32 mouse cellular contexts compared by ENCODE assay signal in genomic region chr10:85338733-85339132, GRCm38 (mm10). TPM values are rescaled to one million over a fixed set of nuclear protein-coding genes. Genes with fewer than 3 reads are reported as not detected.
DNase-seq lines count a peak whose midpoint lies in the region; ATAC-seq and TF ChIP-seq lines count a peak whose summit lies in the region.
"Had no signal": no experiment of that assay in that cellular context is flagged by ENCODE, and none has a peak within 500 bp of the region (broad histone marks: within the 10 kb centered on the region; RNA-seq: fewer than 3 reads in every experiment).

No protein-coding gene starts in this region.

- 64% methylated on average over 12 of the region's 12 CpGs for WGBS in lung, postnatal 0 days

- H3K27ac ChIP-seq in lung, postnatal 0 days (ENCODE audit: low read length) = no peak overlapping the region
- H3K27ac ChIP-seq: embryonic facial prominence, embryonic 13.5 days; gastrocnemius, adult 2 months; heart, embryonic 13.5 days; hindbrain, embryonic 10.5 days; hindbrain, embryonic 15.5 days; kidney, postnatal 0 days; liver, embryonic 15.5 days; midbrain, embryonic 12.5 days; neural tube, embryonic 13.5 days had no signal

- H3K36me3 ChIP-seq in lung, postnatal 0 days (ENCODE audit: insufficient read depth, low read length) = no peaks in the 10 kb centered on the region
- H3K36me3 ChIP-seq: embryonic facial prominence, embryonic 13.5 days; heart, embryonic 13.5 days; hindbrain, embryonic 10.5 days; hindbrain, embryonic 15.5 days; liver, embryonic 15.5 days; midbrain, embryonic 12.5 days; neural tube, embryonic 13.5 days had no signal

- TF ChIP-seq EP300 in lung, postnatal 0 days (IDR thresholded peaks at IDR 0.05) = no peak

- no peak for TF ChIP-seq CTCF in lung, postnatal 0 days (IDR thresholded peaks at IDR 0.05)

- H3K9ac ChIP-seq in lung, postnatal 0 days (replicated peaks; ENCODE audit: low read depth) = no peak overlapping the region
- H3K9ac ChIP-seq: embryonic facial prominence, embryonic 13.5 days; heart, embryonic 13.5 days; hindbrain, embryonic 15.5 days; liver, embryonic 15.5 days; lung, embryonic 14.5 days; midbrain, embryonic 12.5 days; neural tube, embryonic 13.5 days had no signal

- no peaks in the 10 kb centered on the region for H3K9me3 ChIP-seq in lung, postnatal 0 days (ENCODE audit: low read length)
- H3K9me3 ChIP-seq: hindbrain, embryonic 15.5 days; liver, embryonic 15.5 days; midbrain, embryonic 12.5 days; neural tube, embryonic 13.5 days had no signal

- H3K4me2 ChIP-seq in lung, postnatal 0 days (replicated peaks; ENCODE audit: low read depth, low read length) = no peak overlapping the region
- H3K4me2 ChIP-seq: embryonic facial prominence, embryonic 13.5 days; heart, embryonic 13.5 days; hindbrain, embryonic 15.5 days; liver, embryonic 15.5 days; lung, embryonic 14.5 days; midbrain, embryonic 12.5 days; neural tube, embryonic 13.5 days had no signal

- peak; percentile 36 for DNase-seq in R1 (ENCODE audit: low read depth, low spot score)
- peak; percentile 10 for DNase-seq in brain, adult 2 months (ENCODE audit: low read depth, low spot score)
- DNase-seq in kidney, adult 9 months = peak; percentile 77
- peak; percentile 50 to 70 for DNase-seq in kidney, postnatal 25 days
- DNase-seq in cerebellum, adult 11-12 months = no peak
- DNase-seq in gastrocnemius, postnatal 10 days = no peak
- no peak for DNase-seq in lung, postnatal 0 days (ENCODE audit: low spot score)
- DNase-seq: adrenal gland, adult 8-10 months; B cell, adult 2 months; cerebellum, adult 18-20 months; cerebellum, postnatal 10 days; gastrocnemius, adult 2 months; heart, postnatal 10 days; layer of hippocampus, postnatal 36 days; lung, embryonic 14.5 days; lung, postnatal 36 days; retina, postnatal 1 day; right cerebral cortex, postnatal 25 days; spleen, adult 18-20 months; thymus, postnatal 14 days had no signal

- no peaks in the 10 kb centered on the region for H3K27me3 ChIP-seq in lung, postnatal 0 days (replicated peaks; ENCODE audit: insufficient read depth, low read length)
- H3K27me3 ChIP-seq: embryonic facial prominence, embryonic 13.5 days; heart, embryonic 13.5 days; hindbrain, embryonic 15.5 days; liver, embryonic 15.5 days; midbrain, embryonic 12.5 days; neural tube, embryonic 13.5 days had no signal

- ATAC-seq in lung, postnatal 0 days = no peak
- ATAC-seq: activated CD4-positive, CD25-positive, alpha-beta regulatory T cell, adult 4 months; forebrain, embryonic 16.5 days; inflammation-experienced regulatory T-cells, adult 6 months had no signal

- H3K4me1 ChIP-seq in lung, postnatal 0 days (ENCODE audit: insufficient read depth, low read depth, low read length) = no peaks in the 10 kb centered on the region
- H3K4me1 ChIP-seq: embryonic facial prominence, embryonic 13.5 days; heart, embryonic 13.5 days; hindbrain, embryonic 10.5 days; liver, embryonic 15.5 days; midbrain, embryonic 12.5 days; neural tube, embryonic 13.5 days had no signal

- H3K4me3 ChIP-seq in lung, postnatal 0 days (ENCODE audit: low read depth, low read length) = no peak overlapping the region
- H3K4me3 ChIP-seq: embryonic facial prominence, embryonic 13.5 days; gastrocnemius, adult 2 months; heart, embryonic 13.5 days; hindbrain, embryonic 10.5 days; hindbrain, embryonic 15.5 days; liver, embryonic 15.5 days; midbrain, embryonic 12.5 days; myocyte; neural tube, embryonic 13.5 days had no signal

RNA-seq across cellular contexts. Expression of gene Btbd11, which starts 47.9 kb away (rescaled TPM):
- total RNA-seq in gastrocnemius, postnatal 10 days (2021) = 1 to 10 TPM; 1.2 to 1.9 TPM
- 0.61 and 0.98 TPM in 2 replicates for polyA plus RNA-seq in lung, postnatal 0 days (2015; fragmentation: Nextera tagmentation; extraction: Ambion mirVana)

Comparison
In these comparisons a context has a peak if more than half of its experiments do, and no peak if none do; other contexts are left out.
1. DNase-seq: peak in R1 (single experiment), brain, adult 2 months (single experiment), kidney, adult 9 months (single experiment) and kidney, postnatal 25 days (2 of 2); none in cerebellum, adult 11-12 months (single experiment), gastrocnemius, postnatal 10 days (single experiment) and lung, postnatal 0 days (single experiment).